Mouse (Mus musculus): ENCODE data around the gene Rps11.
"Not testable (repeated sequence)": the region's sequence is repeated elsewhere in the genome, so short reads cannot be mapped to it uniquely, and the experiment has no call there.

The Rps11 gene

GRCm38 (mm10) chr7:45154096-45154992 lies 30.1 kb upstream of the Rps11 start, which contains the start of the genes Pih1d1 and Aldh16a1:
Gene Pih1d1 (plus strand): TSS chr7:45154303.
Gene Aldh16a1 (minus strand): TSS chr7:45154584.
- peak; percentile 98 to 99 for DNase-seq

- no peak for DNase-seq
These were observed 29.3 kb upstream of the Rps11 start for GRCm38 (mm10) chr7:45153586-45153985.

DNA sequence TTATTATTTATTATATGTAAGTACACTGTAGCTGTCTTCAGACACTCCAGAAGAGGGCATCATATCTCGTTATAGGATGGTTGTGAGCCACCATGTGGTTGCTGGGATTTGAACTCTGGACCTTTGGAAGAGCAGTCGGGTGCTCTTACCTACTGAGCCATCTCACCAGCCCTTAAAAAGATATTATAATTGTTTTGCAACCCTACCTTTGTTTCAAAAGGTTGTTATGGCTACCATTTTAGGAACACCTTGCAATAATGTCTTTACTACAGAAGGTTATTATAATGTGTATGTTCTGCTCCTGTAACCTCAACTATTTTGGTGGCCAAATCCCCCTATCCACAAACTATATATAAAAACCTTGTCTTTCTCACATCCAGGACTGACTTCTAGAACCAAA lies 28.8 kb upstream of the Rps11 start:
- not testable (repeated sequence) for DNase-seq

GRCm38 (mm10) chr7:45151303-45151702 lies 27.1 kb upstream of the Rps11 start:
- no peak for DNase-seq

- no peak for DNase-seq
These were observed 26.1 kb upstream of the Rps11 start for GRCm38 (mm10) chr7:45150321-45150720.

DNA sequence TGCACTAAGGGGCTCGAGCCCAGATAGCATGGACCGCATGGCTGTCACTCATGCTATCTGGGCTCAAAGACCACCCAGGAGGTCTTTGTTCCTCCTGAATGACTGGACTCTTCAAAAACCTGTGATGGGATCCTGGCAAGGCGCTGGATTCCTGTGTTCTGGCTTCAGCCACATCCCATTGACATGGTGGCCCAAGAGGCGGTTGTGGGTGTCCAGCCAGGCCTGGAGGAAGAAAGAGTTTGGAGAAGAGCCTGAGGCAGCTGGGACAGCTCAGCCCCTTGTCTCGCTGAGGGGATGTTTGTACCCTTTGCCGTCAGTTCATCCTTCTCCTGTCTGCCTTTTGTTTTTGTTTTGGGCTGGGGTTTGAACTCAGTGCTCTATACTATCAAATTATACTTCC lies 25.3 kb upstream of the Rps11 start:
- DNase-seq = no peak

DNA sequence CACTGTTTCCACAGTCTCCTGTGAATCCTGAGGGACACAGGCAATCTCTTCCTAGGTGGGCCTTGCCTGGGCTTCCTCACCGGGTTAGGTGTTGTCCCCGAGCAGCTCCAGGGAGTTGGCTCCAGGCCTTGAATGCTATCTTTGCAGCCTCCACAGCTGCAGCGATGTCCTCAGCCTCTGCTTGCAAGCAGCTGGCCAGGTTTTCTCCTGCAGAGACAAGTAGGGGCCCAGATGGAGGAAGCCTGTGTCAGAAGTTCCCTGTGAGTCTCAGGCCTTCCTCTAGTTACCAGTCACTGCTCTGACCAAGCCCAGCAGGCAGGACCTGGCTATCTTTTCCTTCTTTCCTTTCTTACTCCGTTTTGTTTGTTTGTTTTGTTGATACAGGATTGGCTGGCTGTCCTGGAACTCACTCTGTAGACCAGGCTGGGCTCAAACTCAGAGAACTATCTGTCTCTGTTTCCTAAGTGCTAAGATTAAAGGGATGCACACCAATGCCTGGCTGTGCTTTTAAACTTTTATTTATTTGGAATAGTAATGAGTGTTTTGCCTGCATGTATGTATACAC lies 24.4 kb upstream of the Rps11 start:
- no peak for DNase-seq

- DNase-seq = no peak
These were observed 23.7 kb upstream of the Rps11 start for GRCm38 (mm10) chr7:45147899-45148298.

DNA sequence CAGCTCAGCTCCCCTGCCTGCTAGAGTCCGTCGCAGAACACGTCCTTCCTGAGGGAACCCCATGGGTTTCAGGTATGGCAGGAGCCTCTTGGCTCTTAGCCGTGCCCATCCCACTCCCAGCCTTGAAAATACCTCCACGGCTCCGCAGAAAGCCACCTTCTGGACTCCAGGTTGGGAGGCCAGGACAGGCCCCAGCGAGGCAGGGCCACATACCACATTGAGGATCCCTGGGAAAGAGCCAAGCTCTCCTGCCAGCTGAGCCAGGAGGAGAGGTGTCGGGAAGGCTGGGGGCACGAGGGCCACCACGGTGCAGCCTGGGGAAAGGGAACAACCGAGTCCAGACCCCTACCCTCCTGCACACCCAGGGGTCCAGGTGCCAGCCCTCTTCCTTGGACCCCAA lies 23.0 kb upstream of the Rps11 start:
- DNase-seq = no peak

DNA sequence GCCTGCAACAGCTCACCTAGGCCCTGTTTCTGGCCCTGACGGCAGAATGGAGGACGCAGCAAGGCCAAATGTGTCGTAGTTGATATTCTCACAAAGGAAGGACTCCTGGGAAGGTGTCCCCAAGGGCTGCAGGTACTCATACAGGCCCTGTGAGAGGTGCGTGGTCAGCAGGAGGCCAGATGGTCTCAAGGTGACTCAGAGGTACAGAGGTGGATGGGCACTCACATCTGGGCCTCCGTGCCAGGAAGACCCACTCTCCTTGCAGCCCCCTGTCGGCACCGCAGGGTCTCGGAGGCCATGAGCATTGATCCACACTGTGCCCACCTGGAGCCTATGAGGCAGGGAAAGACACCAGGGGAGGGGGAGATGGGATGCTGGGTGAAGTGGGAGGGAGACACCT lies 21.2 kb upstream of the Rps11 start:
- no peak for DNase-seq

GRCm38 (mm10) chr7:45144368-45145174 lies 20.3 kb upstream of the Rps11 start:
- no peak for DNase-seq

- DNase-seq = no peak
These were observed 17.7 kb upstream of the Rps11 start for GRCm38 (mm10) chr7:45141914-45142313.

DNA sequence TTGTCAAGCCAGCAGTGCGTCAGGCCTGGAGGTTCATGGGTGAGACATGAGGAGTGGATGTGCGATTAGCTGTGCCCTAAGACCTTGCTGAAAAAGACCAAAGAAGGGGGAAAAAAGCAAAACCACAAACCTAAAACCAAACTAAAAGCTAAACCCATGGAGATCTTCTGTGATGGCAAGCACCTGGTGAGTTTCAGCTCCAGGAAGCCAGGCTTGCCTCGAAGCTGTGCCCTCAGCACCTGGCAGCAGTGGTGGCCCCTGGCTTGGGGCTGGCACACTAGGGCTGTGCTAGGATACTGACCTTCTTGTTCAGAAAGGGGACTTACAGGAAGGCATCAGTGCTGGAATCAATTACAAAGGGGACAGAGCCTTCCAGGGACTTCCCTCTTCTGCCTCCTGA lies 17.1 kb upstream of the Rps11 start:
- DNase-seq = no peak

- no peak for DNase-seq
These were observed 15.9 kb upstream of the Rps11 start for GRCm38 (mm10) chr7:45139904-45140723.

GRCm38 (mm10) chr7:45138403-45138802 lies 14.2 kb upstream of the Rps11 start:
- no peak for DNase-seq

GRCm38 (mm10) chr7:45137171-45138006 lies 13.2 kb upstream of the Rps11 start:
- no peak for DNase-seq

GRCm38 (mm10) chr7:45135993-45136567 lies 11.8 kb upstream of the Rps11 start, which contains the start of the genes Gm45713 and Flt3l:
Gene Gm45713 (minus strand): TSS chr7:45136231.
Gene Flt3l (minus strand): TSS chr7:45136432.
- peak; percentile 92 to 93 for DNase-seq

- no peak for DNase-seq
These were observed 11.1 kb upstream of the Rps11 start for GRCm38 (mm10) chr7:45135370-45135769.

GRCm38 (mm10) chr7:45134544-45135026 lies 10.3 kb upstream of the Rps11 start:
- peak; percentile 63 to 64 for DNase-seq

- no peak for DNase-seq
These were observed 9.4 kb upstream of the Rps11 start for GRCm38 (mm10) chr7:45133446-45134159.

Measured in B cell, adult 2 months (primary cell).